Mouse (Mus musculus): ENCODE results near the gene Tns1.

- TF ChIP-seq FLI1 (IDR thresholded peaks at IDR 0.05; ENCODE audit: low read length), result no peak
- no peak for TF ChIP-seq GATA1 (IDR thresholded peaks at IDR 0.05; ENCODE audit: borderline replicate concordance, low read length)
Measured at GRCm38 (mm10) chr1:73954015-73954408, 170.2 kb downstream of the Tns1 start.

Measured in megakaryocyte, embryonic 14.5 days (primary cell).